Mouse (Mus musculus) MEL-GATA-1-ER (cell line): Measurements from ENCODE around the gene Fgfr2.

ENCODE experiments used
- DNase-seq: peaks from one replicate; pipeline ENCODE4 v3.0.0-alpha.2; 2012; ENCODE audit warnings: low read depth; ENCODE audit errors: extremely low read depth

Gene Fgfr2

DNA sequence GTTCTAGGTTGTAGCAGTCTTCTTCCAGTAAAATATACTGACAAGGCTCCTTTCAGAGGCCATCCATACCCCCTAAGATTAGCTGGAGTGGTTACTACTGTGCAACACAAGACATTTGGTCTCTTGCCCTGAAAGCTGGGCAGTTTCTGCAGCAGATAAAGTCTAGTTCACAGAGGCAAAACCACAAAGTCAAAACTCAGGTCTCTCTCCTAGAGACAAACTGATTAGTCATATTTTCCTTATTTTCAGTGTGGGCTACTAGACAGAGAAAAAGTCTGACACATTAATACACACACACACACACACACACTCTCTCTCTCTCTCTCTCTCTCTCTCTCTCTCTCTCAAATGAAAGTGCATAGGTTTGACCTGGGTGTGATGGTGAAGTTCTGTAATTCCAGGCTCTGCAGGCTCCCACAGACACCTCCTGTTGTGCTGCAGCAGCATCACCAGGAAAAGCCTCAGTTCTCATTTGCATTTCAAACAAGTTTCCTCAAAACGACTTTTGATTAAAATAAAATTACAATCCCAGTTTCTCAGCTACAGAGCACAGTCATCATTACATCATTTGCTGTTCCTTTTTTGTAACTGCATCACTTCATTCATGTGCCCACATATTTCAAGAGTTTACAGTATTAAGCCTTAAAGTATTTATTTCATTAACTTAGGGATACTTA is 298.7 kb downstream of the Fgfr2 start:
- peak; percentile 75 for DNase-seq

DNA sequence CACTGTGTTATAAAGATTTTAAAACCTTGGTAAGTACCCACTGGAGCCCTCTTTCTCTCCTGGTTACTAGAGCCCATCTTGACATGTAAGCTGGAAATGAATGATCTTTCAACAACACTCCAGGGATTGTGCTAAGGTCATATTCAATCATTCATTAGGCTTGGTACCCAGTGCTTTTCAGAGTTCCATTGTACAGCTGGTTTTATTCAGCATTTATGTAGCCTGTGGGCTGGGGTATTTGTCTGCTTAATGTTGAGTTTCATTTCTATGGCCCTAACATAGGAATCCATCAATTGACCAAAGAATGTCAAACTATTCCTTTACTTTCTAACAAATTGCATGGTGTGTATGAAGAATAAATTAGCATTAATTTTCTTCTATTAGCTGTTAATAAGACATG is 299.3 kb downstream of the Fgfr2 start:
- no peak for DNase-seq

DNA sequence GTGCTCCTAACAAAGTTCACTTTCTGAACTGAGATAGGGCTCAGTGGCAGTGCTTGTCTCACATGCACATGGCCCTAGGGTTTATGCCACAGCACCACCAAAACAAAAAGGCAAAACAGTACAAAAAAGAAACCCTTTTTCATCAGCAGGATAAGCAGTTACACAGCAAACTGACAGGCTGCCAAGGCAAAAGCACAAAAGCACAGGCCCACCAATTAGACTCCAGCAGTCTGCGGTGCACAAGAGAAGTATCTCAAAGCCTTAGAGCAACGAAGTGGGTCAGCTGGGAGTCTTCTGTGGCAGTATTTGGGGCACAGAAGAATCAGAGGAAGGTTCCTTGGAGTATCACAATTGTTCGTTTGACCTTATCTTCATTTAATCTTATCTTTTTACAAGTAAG is 302.5 kb downstream of the Fgfr2 start:
- DNase-seq, result no peak

DNA sequence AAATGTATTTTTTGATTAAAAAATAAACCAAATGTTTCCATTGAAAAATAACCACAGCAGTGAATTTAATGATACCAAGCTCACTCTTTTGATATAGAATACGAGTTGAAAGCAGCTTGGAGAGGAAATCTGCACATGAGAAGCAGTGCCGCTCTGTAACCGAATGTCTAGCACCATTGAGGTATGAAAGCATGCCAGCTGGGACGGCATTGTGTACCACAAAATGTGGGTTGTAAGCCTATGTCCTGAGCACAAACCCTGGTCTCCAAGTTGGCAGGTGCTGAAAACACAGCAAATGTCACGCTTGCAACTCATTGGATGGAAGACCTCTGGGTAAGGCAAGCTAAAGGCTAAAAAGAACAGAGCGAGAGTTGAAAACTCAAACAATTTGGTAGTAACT is 306.1 kb downstream of the Fgfr2 start:
- DNase-seq, result no peak

DNA sequence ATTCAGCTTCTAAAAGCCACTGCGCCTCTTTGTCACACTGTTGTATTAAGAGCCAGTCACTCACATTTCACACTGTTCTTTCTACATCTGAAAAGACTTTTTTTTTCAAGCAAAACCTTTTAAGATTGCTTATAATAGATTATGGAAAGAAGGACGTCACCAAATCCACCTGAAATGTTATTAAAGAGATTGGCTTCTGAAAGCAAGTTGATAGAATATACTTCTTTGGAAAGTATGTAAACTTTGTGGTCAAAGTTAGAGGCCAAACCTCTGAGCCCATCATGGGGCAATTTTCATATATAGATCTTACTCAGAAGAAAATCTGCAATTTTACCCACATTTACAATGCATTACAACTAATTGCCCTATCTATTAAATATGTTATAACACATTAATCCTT is 306.6 kb downstream of the Fgfr2 start:
- no peak for DNase-seq

DNA sequence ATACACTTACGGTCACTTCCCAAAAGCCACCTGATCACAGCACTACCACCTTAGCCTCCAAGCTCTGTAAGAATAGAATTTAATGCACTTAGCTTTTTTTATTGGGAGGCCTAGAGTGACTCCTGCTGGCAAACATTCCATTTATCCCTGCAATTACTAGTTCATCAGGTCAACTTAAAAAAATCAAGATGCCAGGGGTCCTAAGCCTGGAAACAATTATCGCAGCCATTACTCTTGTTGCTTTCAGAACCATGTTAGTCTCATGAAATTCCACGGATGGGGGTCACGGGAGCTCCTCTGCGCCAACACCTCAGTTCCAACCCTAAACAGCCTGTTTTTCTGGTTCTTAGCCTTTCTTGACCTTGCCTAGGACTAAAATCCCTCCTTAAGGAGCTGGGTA is 308.1 kb downstream of the Fgfr2 start:
- no peak for DNase-seq

DNA sequence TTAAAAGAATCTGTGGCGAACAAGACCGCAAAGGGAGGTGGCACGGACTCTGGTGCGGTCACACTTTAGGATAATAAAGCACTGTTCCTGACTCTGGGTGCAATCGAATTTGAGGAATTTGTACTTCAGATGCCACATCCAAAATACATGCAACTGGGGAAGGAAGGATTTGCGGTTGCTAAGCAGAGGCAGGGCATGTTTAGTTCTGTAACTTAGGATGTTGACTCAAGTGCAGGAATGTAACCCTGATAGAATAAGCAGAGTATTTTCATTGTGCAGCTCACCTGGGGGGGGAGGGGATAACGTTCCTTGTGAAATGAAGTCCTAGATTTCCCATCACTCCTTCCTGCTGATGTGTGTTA is 309.1 kb downstream of the Fgfr2 start:
- DNase-seq, result no peak

DNA sequence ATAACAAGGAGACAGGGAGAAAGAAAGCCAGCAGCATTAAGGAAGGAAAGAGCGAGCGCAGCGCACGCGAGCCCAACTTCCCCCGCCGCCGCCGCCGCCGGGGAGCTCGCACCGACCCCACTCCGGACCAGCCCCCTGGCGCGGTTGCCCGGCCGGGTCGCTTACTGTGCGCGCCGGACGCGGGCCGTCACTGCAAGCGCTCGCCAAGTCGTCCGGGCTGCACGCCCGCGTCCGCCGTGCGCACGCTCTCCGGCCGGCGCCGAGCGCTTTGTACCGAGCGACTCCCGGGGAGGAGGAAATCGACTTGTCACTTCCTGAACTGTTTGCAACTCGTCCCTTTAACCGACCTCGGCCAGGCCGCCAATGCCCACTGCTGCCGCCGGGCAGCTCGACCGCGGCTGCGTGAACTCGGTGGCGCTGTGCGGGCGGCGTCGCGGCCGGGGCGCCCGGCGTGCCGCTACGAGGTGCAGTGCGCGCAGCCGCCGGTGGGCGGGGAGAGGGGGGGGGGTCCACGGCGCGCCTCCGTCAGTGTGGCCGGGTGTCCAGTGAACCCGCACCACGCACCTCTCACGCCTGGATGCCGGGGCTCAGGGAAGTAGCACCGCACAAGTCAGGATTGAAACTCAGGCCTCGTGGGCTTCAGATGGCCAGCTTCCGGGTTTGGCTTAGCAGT is 309.6 kb downstream of the Fgfr2 start, which contains the start of gene Fam53b:
Gene Fam53b, minus strand, starts transcription at position 471 of the 673 bp plus-strand sequence.
- DNase-seq, result no peak

DNA sequence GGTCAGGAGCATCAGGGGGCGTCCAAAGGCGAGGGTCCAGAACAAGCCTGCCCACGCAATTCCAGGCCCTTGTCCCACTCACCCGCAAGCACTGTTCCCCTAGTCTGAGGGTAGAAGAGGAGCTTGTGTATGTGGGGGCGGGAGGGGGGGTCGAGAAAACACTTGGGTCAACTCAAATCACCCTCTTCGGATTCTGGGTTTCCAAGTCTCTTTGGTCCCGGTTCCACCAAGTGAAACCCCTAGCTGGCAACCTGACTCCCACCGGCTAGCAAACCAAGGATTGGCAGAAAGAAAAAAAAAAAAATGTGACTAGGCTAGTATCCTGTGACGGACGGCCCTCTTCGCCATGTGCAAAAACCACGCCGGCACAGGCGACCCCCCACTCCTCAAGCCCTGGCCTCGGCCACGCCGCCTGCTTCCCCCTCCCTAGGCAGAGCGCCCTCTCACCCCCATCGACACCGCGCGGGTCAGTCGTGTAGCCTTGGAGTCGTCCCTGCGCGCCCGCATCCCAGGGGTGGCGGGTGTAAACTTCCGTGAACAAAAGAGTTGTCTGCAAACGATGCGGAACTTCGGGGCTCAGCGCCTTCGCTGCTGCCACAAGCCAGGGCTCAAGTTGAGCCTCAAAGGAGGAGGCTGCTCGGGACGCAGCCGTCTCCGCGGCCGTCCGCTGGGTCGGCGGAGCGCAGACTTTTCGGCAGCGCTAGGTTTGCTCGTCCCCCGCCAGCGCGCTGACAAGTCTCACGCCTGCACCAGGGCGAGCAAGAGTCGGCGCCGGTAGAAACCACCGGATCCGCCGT is 310.3 kb downstream of the Fgfr2 start:
- no peak for DNase-seq

DNA sequence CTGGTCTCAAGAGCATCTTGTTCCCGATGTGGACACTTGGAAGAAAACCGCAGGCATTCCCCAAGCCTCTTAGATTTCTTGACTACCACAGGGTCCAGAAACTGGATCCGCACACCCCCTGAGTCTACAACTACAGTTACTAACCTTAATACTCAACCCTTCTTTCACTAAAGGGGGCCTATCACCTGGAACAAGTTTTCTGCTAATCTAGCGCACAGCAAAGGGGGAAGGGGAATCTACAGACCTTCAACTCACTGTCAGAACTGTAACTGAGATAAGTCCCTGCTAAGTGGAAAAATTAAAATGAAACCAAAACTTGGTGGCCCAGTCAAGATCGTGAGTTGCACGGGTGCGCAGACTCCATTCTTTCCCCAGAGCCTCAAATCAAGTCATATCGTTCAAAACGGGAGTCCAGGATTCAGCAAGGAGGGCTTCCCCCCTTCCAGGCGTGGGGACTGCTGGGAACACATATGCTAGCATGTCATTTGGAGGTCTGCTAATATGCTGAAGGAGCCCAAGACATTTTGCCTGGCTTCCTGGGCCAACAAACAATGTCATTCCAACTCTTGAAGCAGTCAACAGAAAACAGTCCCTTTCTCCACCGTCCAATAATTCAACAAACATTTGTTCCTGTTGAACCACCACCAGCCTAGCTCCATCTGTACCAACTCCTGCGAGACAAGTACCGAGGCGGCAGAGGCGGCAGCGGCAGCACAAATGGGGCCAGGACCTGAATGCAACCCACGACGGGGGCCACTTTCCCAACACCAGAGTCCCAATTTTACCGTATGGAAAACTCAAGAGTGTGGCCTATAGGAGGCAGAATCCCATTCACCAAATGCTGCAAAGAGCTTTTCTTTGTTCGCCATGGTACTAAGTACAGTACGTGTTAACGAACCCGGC is 311.2 kb downstream of the Fgfr2 start:
- DNase-seq, result peak; percentile 60

DNA sequence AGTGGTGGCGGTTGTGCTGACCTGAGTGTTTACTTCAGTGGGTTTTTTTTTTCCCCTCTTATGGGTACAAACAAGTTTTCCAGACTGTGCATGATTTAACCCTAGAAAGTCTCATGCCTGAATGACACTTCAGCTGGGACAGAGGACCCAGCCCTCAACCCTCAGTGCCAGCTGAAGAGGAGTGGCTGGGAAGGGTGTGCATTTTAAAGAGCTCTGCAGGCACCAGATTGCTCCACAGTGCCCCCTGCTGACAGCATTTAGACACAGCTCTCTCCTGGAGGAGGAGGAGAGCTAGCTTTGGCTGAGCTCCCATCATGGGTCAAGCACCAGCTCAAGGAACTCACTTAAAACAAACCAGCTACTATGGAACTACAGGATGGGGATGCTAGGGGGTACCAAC is 312.3 kb downstream of the Fgfr2 start:
- peak; percentile 65 for DNase-seq

DNA sequence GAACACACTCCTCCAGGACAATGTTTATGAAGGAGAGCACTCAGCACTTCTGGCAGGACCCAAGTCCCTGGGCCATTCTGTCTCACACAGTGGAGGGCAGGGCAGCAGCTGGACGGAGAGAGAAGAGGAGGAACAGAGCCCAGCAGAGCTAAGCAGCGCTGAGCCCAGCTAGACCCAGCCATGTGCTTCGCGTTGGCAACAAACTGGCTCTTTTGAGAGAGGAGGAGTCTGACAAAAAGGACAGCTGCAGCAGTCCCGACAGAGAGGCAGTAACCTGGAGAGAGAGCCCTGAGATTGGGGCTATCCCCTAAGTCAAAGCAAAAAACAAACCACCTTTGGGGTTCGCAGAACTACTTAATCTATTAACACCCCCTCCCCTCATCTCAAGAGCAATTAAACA is 312.8 kb downstream of the Fgfr2 start:
- DNase-seq, result no peak

DNA sequence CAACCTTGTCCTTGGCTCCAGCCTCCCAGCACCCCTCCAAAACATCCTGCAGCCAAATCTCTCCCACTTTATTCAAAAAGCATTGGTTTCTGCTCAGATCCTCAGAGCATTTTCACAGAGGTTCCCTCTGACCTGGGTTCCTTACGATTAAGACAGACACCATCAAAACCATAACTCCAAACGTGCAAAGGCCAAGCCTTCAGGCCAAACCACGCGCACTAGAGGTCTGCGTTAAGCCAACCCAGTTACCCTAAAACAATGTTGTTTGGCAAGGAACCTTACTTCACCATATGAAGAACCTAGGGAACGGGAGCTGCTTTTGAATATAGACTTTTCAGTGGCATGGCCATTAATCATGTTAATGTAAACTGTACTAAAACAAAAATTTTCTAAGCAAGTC is 313.4 kb downstream of the Fgfr2 start:
- no peak for DNase-seq

DNA sequence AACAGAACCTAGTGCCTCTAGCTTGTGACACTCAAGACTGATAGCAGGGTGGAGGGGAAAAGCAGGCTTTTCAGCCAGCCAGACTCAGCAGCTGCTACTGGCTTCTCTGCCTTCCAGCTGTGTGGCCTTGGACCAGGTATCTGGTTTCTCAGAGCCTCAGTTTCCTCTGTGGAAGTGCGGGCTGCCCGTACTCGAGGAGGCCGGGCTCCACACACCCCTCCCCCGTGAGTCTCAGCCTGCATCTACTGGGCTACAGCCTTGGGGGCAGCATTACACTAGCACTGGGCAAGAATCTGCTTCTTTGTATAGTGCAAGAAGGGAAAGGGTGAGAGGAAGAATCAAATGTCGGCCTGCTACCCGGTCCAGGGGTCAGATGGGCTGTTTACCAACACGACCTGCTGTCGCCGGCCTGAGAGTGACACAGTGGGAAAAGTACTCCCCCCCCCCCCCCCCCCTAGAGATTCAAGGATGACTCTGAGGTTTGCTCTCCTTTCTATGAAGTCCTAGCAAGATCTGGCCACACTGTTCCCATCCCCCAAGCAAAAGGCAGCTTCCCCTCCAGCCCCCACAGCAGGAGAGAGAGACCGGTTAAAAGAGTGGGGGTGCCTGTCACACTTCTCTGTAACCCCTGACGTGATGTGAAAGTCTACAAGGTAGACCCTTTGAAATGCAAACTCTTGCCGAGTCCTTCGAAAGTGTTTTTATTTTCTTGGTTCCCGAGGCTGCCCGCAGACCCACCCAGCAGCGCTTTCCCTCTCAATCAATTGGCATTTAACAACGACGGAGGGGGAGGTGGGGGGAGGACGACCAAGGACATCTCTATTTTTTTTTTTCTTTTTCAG is 314.1 kb downstream of the Fgfr2 start:
- no peak for DNase-seq

DNA sequence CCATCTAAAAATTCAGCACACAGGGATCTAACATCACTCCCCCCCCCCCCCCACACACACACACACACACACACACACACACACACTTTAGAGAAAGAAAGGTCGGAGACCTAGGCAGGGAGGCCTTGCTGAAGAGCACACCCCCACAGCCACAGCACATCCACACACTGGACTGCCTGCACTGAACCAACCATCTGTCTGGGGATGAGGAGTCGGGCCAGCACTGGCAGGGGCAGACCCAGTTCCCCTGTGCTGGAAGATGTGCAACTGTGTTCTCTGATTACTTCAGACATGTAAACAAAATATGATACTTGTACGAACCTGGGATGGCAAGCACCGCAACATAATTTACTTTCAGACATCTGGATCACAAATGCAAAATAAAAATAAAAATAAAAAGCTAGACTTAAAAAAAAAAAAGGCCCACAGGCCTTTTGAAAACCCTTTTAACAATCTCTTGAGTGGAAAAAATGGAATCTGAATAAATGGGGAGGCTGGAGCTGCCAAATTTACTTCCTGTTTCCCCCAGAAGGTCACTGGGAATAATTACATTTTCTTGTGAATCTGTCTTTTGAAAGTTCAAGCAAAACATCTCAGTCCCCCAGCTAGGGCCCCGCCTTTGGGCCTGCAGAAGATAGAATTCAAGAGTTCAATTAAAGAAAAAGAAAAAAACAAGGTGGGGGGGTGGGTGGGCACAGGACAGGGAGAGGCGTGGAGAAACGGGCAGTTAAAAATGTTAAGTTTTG is 314.9 kb downstream of the Fgfr2 start:
- DNase-seq, result no peak

DNA sequence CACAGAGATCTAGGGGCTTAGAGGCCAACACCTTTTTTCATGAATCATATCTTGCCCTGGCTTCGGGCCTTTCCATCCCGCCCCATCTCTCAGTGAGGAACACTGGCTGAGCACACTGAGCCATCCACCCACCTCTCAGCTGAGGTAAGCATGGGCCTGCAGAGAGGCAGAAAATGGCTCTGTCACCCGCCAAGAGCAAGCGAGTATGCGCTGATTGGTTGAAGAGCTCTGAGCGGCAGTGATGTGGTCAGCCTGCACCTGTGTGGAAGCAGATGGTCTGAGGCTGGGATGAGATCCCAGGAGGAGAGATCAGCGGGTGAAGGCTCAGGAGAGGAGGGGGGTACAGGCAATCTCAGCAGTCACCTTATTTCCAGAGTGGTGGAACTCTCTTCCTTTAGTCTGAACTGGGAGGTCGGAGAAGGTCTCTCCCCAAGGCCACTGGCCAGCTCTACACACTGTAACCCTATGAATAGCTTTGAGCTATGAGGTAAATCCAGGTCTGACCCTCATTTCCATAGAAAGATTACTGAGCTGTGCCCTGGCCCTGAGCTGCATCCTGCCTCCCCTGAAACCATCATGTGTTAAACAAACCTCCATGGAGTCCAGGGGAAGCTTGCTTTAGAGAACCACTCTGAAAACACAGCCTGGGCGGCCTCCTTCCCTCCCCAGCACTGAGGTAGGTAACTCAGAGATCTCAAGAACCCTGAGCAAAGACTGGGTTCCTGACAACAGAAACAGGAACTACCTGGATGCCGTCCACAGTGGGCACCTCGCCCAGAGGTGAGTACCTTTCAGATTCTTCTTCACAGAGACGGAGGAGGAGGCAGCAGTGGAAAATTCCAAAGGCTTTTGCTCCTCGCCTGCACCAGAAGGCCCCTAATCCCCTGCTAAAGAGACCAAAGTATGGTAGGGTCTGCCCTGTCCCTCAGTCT is 316.0 kb downstream of the Fgfr2 start:
- DNase-seq, result no peak

DNA sequence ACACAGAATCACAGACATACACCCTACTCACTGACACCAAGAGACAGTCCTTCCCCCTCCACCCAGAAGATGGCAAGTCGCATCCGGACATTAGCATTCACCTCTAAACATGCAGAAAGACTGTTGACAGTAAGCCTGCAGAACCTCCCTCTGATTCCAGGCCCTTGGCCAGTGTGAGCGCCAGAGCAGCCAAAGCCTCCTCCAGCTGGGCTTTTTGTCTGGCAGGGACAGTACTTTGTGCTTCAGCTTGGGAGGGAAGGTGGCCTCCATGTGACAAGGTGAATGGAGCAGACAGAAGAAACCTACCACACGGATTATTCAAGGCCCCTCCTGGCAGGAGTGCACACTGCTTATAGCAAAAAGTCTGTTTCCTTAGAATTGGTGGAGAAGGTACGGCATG is 316.9 kb downstream of the Fgfr2 start:
- no peak for DNase-seq

DNA sequence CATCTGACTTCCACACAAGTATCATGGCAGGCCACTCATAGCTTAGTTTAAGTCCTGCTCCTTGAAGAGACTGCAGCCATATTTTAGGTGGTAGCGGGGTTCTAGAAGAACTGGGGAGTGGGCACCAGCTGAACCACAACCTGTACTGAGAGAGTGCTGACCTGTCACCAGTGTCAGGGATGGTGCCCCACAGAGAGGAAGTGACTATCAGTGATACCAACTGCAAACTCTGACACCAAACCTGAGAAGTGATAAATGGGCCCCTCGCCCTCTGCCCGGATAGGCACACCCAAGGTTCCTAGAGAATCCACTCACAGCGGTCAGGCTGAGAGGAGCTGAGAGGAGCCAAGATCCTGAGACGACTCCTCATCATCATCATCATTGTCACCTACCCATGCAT is 318.2 kb downstream of the Fgfr2 start:
- no peak for DNase-seq

DNA sequence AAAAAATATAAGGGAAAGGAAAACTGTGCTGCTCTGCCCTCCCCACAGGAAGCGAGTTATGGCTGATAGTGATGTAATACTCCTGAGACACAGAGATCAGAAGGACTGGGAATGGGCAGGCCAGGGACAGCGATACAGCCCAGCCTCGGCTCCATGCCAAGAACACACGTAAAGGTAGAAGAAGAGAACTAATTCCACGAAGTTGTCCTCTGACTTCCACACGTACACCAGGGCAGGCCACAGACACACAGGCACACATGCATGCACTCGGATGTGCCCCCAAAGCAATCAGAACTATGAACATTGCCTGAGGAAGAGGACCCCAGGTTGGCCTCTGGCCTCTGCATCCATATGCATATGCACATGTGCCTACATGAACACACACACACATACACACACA is 318.7 kb downstream of the Fgfr2 start:
- DNase-seq, result no peak
